Comparison of ENCODE assay signal across 8 mouse cellular contexts in the genomic region with DNA sequence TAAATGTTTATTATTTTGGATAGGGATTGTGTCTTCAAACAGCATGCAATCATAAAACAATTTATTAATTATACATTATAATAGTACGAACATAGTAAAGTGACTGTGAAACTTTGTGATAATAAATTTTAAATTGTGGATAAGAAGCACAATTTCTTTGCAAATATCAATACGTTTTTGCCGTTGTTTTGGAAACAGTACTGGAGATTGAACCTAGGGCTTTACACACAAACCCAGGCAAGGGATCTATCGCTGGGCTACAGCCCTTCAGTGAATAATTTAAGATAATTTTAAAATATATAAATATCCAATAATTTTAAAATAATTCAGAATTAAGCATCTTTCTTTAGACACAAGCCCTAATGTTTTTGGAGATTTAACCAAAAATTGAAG. TPM values are rescaled to one million over a fixed set of nuclear protein-coding genes. Genes with fewer than 3 reads are reported as not detected.
A peak's percentile ranks its signal among the peaks of the same experiment; 100 is the strongest.
DNase-seq lines count a peak whose midpoint lies in the region; ATAC-seq lines count a peak whose summit lies in the region.

No protein-coding gene starts in this region.

- WGBS in kidney, embryonic 14.5 days, result 84% methylated on average over 4 of the region's 4 CpGs
- 78% methylated on average over 4 of the region's 4 CpGs for WGBS in embryonic facial prominence, embryonic 15.5 days
- WGBS in hindbrain, embryonic 15.5 days, result 85% methylated on average over 4 of the region's 4 CpGs
- WGBS in midbrain, embryonic 12.5 days, result 87% methylated on average over 4 of the region's 4 CpGs

- H3K36me3 ChIP-seq in kidney, embryonic 14.5 days (ENCODE audit: control insufficient read depth, insufficient read depth, low read length), result no peaks in the 10 kb centered on the region
- H3K36me3 ChIP-seq in embryonic facial prominence, embryonic 15.5 days, result no peaks in the 10 kb centered on the region
- no peaks in the 10 kb centered on the region for H3K36me3 ChIP-seq in hindbrain, embryonic 15.5 days
- H3K36me3 ChIP-seq in midbrain, embryonic 12.5 days, result no peaks in the 10 kb centered on the region

- peak overlapping the region; percentile 54; the same call in 1 of the 2 replicates for H3K4me2 ChIP-seq in kidney, embryonic 14.5 days (replicated peaks; ENCODE audit: low read depth, low read length)
- peak overlapping the region; percentile 64 for H3K4me2 ChIP-seq in embryonic facial prominence, embryonic 15.5 days (replicated peaks)
- H3K4me2 ChIP-seq in hindbrain, embryonic 15.5 days, result peak overlapping the region; percentile 71
- peak overlapping the region; percentile 57; the same call in 1 of the 2 replicates for H3K4me2 ChIP-seq in midbrain, embryonic 12.5 days (replicated peaks)

- H3K27me3 ChIP-seq in kidney, embryonic 14.5 days (ENCODE audit: control insufficient read depth, insufficient read depth, low read length), result no peaks in the 10 kb centered on the region
- H3K27me3 ChIP-seq in embryonic facial prominence, embryonic 15.5 days, result no peaks in the 10 kb centered on the region
- 0 out of 2 replicates have a peak, but pooled peaks cover 3% of the 10 kb centered on the region for H3K27me3 ChIP-seq in hindbrain, embryonic 15.5 days
- peaks cover 9% of the 10 kb centered on the region; the same call in 1 of the 2 replicates for H3K27me3 ChIP-seq in midbrain, embryonic 12.5 days

- ATAC-seq in kidney, embryonic 14.5 days (ENCODE audit: low FRiP score, low TSS enrichment), result 0 out of 2 replicates have a peak, but pooled peaks have one; percentile 20
- ATAC-seq in embryonic facial prominence, embryonic 15.5 days (ENCODE audit: insufficient number of reproducible peaks, low FRiP score, low TSS enrichment, low read depth), result no peak
- peak; percentile 13; the same call in 1 of the 2 replicates for ATAC-seq in hindbrain, embryonic 15.5 days (ENCODE audit: low FRiP score, low read depth)
- ATAC-seq in midbrain, embryonic 12.5 days (ENCODE audit: low FRiP score, low read depth), result peak; percentile 32; the same call in 1 of the 2 replicates
- no peak for ATAC-seq in megakaryocyte-erythroid progenitor cell, adult 5-6 weeks (replicated peaks; ENCODE audit: low FRiP score, low TSS enrichment, poor library complexity, severe bottlenecking)

- no peak overlapping the region for H3K27ac ChIP-seq in kidney, embryonic 14.5 days (ENCODE audit: low read depth, low read length)
- H3K27ac ChIP-seq in embryonic facial prominence, embryonic 15.5 days (replicated peaks), result no peak overlapping the region
- no peak overlapping the region for H3K27ac ChIP-seq in hindbrain, embryonic 15.5 days (replicated peaks)
- H3K27ac ChIP-seq in midbrain, embryonic 12.5 days (replicated peaks), result no peak overlapping the region

- H3K9me3 ChIP-seq in kidney, embryonic 14.5 days (ENCODE audit: control insufficient read depth, low read length), result no peaks in the 10 kb centered on the region
- no peaks in the 10 kb centered on the region for H3K9me3 ChIP-seq in embryonic facial prominence, embryonic 15.5 days (replicated peaks)
- H3K9me3 ChIP-seq in hindbrain, embryonic 15.5 days, result no peaks in the 10 kb centered on the region
- H3K9me3 ChIP-seq in midbrain, embryonic 12.5 days, result no peaks in the 10 kb centered on the region

- H3K4me3 ChIP-seq in kidney, embryonic 14.5 days (ENCODE audit: low read length), result peak overlapping the region; percentile 52; the same call in 1 of the 2 replicates
- peak overlapping the region; percentile 51; the same call in 1 of the 2 replicates for H3K4me3 ChIP-seq in embryonic facial prominence, embryonic 15.5 days (replicated peaks)
- H3K4me3 ChIP-seq in hindbrain, embryonic 15.5 days, result peak overlapping the region; percentile 53
- 0 out of 2 replicates have a peak overlapping the region, but pooled peaks have one; percentile 54 for H3K4me3 ChIP-seq in midbrain, embryonic 12.5 days

- H3K9ac ChIP-seq in kidney, embryonic 14.5 days (ENCODE audit: low read depth, low read length), result no peak overlapping the region
- no peak overlapping the region for H3K9ac ChIP-seq in embryonic facial prominence, embryonic 15.5 days
- H3K9ac ChIP-seq in hindbrain, embryonic 15.5 days, result no peak overlapping the region; the same call in 1 of the 2 replicates
- H3K9ac ChIP-seq in midbrain, embryonic 12.5 days (replicated peaks), result no peak overlapping the region

- no peaks in the 10 kb centered on the region for H3K4me1 ChIP-seq in kidney, embryonic 14.5 days (ENCODE audit: control insufficient read depth, insufficient read depth, low read length)
- no peaks in the 10 kb centered on the region for H3K4me1 ChIP-seq in embryonic facial prominence, embryonic 15.5 days
- no peaks in the 10 kb centered on the region for H3K4me1 ChIP-seq in hindbrain, embryonic 15.5 days (replicated peaks)
- H3K4me1 ChIP-seq in midbrain, embryonic 12.5 days, result no peaks in the 10 kb centered on the region

- no peak for DNase-seq in kidney, postnatal 25 days
- DNase-seq in retina, embryonic 14.5 days (ENCODE audit: low spot score), result no peak
- DNase-seq in embryo, embryonic 10 days (ENCODE audit: low spot score), result no peak

RNA-seq across cellular contexts. Expression of a gene that starts 8.5 kb away (rescaled TPM):
- 0.13 TPM in 1 of 2 replicates, not detected in the other for polyA plus RNA-seq in kidney, embryonic 14.5 days (2014; fragmentation: Nextera tagmentation; extraction: Ambion mirVana)
- 0.16 and 0.27 TPM in 2 replicates for polyA plus RNA-seq in embryonic facial prominence, embryonic 15.5 days (2015; fragmentation: Nextera tagmentation; extraction: Ambion mirVana)
- 0.18 and 0.62 TPM in 2 replicates for polyA plus RNA-seq in hindbrain, embryonic 15.5 days (2015; fragmentation: Nextera tagmentation; extraction: Ambion mirVana)
- 0.04 and 0.31 TPM in 2 replicates for polyA plus RNA-seq in midbrain, embryonic 12.5 days (2016; fragmentation: Nextera tagmentation; extraction: Ambion mirVana)
- total RNA-seq in megakaryocyte-erythroid progenitor cell, adult 5-6 weeks (2014; fragmentation: Nextera tagmentation), result 0.69 TPM in 1 of 2 replicates, not detected in the other
- total RNA-seq in megakaryocyte-erythroid progenitor cell, adult 5-6 weeks (2017), result 0.14 and 0.72 TPM in 2 replicates

RNA-seq across cellular contexts. Expression of a gene that starts 58.0 kb away (rescaled TPM):
- polyA plus RNA-seq in kidney, embryonic 14.5 days (2014; fragmentation: Nextera tagmentation; extraction: Ambion mirVana), result 85.4 and 161 TPM in 2 replicates
- polyA plus RNA-seq in embryonic facial prominence, embryonic 15.5 days (2015; fragmentation: Nextera tagmentation; extraction: Ambion mirVana), result 119 and 128 TPM in 2 replicates
- 514 and 529 TPM in 2 replicates for polyA plus RNA-seq in hindbrain, embryonic 15.5 days (2015; fragmentation: Nextera tagmentation; extraction: Ambion mirVana)
- 494 and 501 TPM in 2 replicates for polyA plus RNA-seq in midbrain, embryonic 12.5 days (2016; fragmentation: Nextera tagmentation; extraction: Ambion mirVana)
- 13.1 and 15.6 TPM in 2 replicates for total RNA-seq in megakaryocyte-erythroid progenitor cell, adult 5-6 weeks (2014; fragmentation: Nextera tagmentation)
- total RNA-seq in megakaryocyte-erythroid progenitor cell, adult 5-6 weeks (2017), result 25.0 and 38.1 TPM in 2 replicates

Comparison
In these comparisons a context has a peak if more than half of its experiments do, and no peak if none do; other contexts are left out.
1. ATAC-seq: peak in kidney, embryonic 14.5 days (single experiment), hindbrain, embryonic 15.5 days (single experiment) and midbrain, embryonic 12.5 days (single experiment); none in embryonic facial prominence, embryonic 15.5 days (single experiment) and megakaryocyte-erythroid progenitor cell, adult 5-6 weeks (single experiment).
2. Peak in every context shown above with its lines, with median percentiles within 50 percentile points of each other: H3K4me2 ChIP-seq and H3K4me3 ChIP-seq.